Mouse (Mus musculus) kidney, adult 18-20 months (tissue): ENCODE results near the gene Ddx47.

Source experiments
- DNase-seq: peaks from one replicate; pipeline ENCODE4 v3.0.0; 2021

Gene Ddx47

DNA sequence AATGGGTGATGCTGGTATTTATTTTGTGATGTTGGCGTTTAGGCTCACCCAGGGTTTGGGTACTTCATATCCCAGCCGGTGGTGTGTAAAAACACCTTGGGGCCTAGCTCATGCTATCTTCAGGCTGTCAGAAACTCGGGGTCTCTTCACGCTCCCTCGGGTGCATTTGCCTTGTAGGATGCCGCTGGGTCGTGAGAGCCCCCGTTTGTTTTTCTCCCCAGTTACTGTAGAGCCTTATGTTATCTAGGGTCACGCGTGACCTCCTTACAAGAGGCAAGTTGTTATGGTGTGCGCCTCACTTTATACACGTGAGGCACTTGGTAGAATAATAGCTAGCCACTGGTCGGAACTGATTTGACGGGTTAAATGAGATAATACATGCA lies 313 bp downstream of the Ddx47 start:
- no peak for DNase-seq

DNA sequence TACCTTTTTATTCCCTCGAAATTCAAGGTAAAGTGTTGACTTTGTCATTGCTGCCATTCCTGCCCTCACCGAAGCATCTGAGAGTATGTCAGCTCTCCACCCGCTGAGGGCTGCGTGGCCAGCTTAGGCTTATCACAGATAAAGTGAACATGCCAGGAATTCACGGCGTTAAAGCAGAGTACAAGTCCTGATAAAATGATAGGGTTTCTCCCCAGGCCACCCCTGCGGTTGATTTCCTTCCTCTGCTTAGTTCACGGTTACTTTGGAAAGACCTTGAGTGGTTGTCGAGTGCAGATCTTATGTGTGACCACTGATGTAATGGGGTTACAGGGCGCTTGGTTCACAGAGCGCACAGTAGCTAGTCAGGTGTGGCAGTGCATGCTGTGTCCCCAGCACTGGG lies 5.8 kb downstream of the Ddx47 start:
- no peak for DNase-seq

GRCm38 (mm10) chr6:135019564-135019963 lies 8.2 kb downstream of the Ddx47 start:
- no peak for DNase-seq

DNA sequence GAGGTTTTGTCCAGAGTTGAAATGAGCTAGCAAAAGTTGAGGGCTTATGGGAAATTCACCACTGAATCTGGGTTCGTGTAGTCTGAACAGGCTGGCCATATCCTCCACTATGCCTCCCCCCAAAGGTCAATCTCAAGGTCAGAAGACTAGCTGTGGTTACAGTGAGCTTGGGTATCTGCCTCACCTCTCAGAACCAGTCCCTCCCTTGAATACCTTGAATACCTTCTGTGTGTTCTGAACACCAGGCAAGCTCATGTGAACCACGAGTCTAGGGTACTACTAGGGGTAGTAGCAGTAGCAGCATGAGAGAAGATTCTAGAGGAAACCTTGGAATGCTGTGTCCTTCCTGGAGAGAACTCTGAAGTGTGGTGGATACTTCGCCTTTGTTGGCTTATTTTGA lies 10.2 kb downstream of the Ddx47 start:
- DNase-seq: no peak

GRCm38 (mm10) chr6:135023379-135023778 lies 12.0 kb downstream of the Ddx47 start:
- DNase-seq: no peak

- no peak for DNase-seq
Measured at GRCm38 (mm10) chr6:135024781-135025420, 13.5 kb downstream of the Ddx47 start.

DNA sequence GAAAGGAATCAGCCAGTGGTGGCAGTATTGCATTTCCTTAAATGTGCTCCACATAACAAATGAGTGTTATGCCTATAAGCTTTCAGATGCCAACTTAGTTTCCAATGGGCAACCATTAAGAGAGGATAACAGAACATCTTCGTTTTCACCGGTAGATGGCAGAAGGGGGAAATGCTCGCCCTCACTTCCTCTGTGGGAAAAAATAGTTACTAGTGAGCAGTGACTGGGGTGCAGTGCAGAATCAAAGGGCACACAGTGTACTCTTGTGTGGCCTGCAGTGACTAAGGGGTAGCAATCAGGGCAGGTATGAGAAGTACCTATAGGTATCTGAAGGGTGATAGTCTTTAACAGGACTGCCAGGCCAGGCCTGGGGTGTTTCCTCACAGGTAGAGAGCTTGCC lies 14.8 kb downstream of the Ddx47 start:
- peak; percentile 38 for DNase-seq

- no peak for DNase-seq
Measured at GRCm38 (mm10) chr6:135026755-135027154, 15.3 kb downstream of the Ddx47 start.

GRCm38 (mm10) chr6:135029246-135029645 lies 17.8 kb downstream of the Ddx47 start:
- DNase-seq: peak; percentile 56

GRCm38 (mm10) chr6:135038674-135039073 lies 27.3 kb downstream of the Ddx47 start:
- DNase-seq: no peak

DNA sequence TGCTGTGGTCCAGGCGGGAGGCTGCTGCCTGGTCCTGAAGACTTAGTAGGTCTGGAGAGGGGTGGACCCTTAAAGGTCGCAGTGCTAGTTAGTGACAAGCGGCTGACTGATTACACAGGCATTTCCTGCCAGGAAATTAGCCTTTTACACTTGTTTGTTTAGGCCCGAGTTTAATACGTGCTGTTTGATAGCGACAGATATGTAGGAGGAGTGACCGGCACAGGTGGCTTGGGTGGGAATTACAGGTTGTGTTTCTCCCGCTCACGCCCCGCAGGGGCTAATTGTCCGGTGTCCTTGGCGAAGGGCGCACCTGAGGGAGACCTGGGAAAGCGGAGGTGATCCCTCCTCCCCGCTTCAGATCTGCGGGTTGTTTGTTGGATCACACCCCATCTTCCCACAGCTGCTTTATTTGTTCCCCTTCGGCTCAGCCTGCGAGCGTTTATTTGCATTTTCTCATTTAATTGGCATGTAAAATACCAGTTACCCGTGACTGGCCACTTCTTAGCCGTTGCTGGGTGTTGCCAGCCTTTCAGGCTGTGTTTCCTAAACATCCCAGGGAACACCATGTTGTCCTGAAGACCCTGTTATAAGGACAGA lies 29.0 kb downstream of the Ddx47 start:
- DNase-seq: peak; percentile 29

DNA sequence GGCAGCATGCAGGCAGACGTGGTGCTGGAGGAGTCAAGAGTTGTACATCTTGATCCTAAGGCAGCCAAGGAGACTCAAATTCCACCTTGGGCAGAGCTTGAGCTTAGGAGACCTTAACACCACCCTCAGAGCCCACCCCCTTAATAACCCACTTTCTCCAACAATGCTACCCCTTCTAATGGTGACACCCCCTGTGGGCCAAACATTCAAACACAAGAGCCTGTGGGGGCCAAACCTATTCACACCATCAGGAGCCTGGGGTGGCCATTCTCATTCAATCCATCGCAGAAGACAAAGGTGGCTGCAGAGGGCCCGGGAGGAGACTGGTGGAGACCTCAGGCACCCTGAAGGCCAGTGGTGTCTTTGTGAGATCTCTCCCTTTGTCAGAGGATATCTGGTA lies 30.5 kb downstream of the Ddx47 start:
- no peak for DNase-seq

- no peak for DNase-seq
Measured at GRCm38 (mm10) chr6:135047276-135047675, 35.9 kb downstream of the Ddx47 start.

- DNase-seq: no peak
Measured at GRCm38 (mm10) chr6:135048509-135048908, 37.1 kb downstream of the Ddx47 start.

GRCm38 (mm10) chr6:135048956-135049355 lies 37.5 kb downstream of the Ddx47 start:
- DNase-seq: peak; percentile 15

DNA sequence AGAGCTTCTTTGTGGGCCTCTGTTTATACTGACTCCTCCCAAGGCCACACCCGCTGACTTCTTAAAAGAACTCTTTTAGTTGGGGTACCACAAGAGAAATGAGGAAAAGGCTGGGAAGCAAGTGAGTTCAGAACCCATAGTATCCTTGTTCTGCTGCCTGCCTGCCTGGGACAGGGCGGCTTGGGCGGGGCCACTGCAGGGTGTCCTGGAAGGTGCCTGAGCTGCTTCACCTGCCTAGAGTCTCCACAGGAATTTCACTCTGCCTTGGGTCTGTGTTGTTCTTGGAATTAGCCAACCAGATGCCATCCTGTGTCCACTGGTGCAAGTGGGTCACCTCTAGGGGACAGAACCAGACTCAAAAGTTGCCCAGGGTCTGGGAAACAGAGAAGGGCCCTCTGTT lies 42.4 kb downstream of the Ddx47 start:
- no peak for DNase-seq

DNA sequence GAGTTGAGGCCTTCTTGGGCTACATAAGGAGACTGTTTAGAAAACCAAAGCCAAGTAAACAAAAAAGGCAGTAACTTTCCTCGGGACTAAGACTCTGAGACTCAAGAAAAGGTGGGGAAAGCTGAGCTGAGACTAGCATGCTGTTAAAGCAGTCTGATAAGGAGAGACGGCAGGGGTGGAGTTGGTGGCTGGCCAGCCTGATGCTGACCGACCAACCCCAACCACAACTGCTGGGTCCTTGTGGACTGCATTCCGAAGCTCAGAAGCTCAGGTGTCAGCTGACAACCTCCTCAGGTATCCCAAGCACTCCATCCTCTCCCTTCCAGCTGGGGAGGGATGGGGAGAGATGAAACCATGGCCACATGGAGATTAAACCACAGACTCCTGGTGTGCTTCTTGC lies 44.5 kb downstream of the Ddx47 start:
- DNase-seq: no peak

DNA sequence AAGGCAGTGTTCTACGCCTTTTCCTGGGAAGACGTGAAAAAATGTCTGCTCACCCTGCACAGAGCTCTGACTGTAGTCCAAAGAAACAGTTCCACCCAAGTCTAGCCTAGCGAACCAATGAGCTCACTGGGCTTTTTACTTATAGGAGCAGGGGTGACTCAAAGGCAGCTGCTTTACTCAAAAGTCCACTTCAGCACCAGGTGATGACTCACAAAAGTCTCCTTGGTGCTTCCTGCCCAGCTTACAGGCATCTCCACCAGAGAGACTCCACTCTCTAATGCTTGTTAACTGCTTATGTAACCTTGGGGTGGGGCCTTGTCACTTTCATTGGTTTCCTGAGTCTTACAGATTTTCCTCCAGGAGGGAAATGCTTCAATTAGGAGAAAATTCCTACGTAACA lies 49.3 kb downstream of the Ddx47 start:
- DNase-seq: no peak

DNA sequence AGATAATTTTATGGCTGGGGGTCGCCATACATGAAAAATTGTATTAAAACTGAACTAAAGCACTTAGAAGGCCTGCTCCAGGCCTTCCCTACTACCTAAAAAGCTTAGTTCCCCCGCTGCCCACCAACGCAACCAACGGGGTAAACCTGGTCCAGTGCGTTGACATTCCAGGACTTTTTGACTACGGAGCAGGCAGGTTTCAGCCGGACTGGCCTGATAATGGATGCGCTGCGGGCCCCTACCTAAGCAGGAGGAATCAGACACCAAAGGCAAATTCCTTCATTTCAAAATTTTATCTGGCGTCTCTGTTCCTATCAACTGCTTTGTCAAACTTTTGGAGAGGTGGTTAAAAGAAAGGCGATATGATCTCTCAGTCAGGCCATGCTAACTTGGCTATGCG lies 53.2 kb downstream of the Ddx47 start:
- DNase-seq: no peak

DNA sequence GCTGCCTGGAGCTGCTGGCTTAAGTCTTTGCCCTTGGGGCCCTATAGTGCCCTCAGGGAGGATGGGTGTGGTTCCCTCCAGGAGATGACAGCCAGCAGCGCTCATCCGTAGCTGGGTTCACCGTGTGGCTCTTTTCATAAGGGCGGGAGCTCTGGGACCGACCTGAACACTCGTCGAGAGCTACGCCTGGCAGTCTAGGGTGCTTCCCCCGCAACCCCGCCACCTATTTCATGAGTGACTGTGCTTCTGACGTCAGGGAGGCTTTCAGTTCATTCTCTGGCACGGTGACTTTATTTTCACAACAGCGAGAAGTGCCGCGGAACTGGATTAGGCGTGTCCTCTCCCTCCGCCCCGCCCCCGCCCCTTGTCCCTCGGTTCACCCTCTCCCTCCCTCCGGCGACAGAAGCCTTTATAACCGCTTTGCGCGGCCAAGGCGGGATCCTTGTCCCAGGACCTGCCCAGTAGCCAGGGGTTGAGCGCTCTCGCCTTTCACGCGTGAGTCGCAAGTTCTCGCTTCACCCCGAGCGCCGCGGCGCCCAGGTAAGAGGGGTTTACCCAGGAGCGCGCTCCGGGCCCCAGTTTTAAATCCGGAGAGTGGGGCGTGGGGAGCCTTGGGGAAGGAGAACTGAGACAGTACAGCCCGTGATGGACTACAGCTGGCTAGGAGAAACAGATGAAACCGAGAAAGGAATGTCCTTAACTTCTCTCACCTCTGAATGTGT lies 54.0 kb downstream of the Ddx47 start, which contains the start of gene Gprc5a:
Gene Gprc5a, plus strand, starts transcription at position 416 of the 722 bp plus-strand sequence.
- peak; percentile 53 for DNase-seq

DNA sequence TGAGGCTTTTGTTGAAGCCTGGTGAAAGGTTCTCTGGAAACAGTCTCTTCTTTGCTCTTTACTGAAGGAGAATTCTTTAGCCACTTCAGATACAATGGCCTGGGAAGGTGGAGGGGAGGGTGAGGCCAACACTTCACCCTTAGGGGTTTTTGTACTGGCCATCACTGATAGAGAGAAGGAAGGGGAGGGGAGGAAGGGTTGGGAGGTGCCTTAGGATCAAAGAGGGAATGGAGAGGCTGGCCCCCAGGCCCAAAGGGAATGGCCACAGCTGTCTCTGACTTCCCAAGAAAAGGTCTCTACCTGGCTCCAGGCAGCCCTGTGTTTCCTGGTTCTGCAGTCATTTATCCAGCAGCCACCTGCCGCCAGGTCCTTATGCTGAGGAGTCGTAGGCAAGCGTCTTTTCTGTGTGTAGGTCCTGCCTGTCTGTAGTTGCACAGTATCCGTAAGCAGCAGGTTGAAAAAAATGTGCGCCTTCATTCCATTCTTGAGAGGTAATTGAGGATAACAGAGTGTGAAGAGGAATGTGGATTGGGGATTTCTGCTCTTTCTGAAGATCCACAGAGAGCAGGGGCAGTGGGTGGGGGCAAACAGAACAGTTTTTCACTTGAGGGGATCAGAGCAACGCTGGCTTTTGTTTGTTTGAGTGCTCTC lies 55.5 kb downstream of the Ddx47 start:
- no peak for DNase-seq

- no peak for DNase-seq
Measured at GRCm38 (mm10) chr6:135068221-135068620, 56.8 kb downstream of the Ddx47 start.

DNA sequence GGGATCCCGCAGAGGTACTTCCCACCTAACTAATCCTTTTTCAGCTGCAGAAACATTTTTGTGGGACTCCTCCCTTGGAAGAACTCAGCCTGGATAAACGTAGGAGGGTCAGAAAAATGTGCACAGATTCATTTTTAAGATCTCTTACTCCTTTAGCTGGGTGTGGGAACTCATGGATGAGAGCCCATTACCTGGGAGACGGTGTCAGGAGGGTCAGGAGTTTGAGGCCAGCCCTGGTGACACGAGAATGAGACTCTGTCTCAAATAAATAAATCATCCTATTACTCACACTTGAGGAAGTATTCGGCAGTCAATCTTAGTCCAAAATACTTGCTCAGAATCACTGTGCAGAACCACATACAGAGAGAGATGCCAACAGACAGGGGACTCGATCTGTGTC lies 58.4 kb downstream of the Ddx47 start:
- no peak for DNase-seq

DNA sequence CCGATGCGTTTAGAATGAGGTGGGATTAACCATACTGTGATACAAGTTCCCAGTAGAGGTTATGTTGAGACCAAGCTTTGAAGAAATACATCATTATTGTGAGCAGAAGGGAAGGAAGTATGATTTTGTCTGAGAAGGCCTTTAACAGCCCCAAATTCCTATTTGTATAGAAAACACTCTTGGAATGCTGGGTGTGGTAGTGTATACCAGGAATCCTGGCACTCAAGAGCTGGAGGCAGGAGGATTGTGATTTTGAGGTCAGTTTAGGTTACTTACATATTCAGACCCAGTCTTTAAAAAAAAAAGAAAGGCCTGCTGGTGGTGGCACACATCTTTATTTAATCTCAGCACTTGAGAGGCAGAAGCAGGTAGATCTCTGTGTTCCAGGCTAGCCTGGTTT lies 58.9 kb downstream of the Ddx47 start:
- no peak for DNase-seq
